Mouse (Mus musculus) kidney, postnatal 25 days (tissue): ENCODE measurements around the gene Src.
"Not testable (repeated sequence)": the region's sequence is repeated elsewhere in the genome, so short reads cannot be mapped to it uniquely, and the experiment has no call there.

Experiments
- DNase-seq, 2 experiments: peaks; one replicate each; pipeline ENCODE4 v3.0.0; 2021; ENCODE audit warnings: mixed read lengths in 2 of 2

Gene Src

DNA sequence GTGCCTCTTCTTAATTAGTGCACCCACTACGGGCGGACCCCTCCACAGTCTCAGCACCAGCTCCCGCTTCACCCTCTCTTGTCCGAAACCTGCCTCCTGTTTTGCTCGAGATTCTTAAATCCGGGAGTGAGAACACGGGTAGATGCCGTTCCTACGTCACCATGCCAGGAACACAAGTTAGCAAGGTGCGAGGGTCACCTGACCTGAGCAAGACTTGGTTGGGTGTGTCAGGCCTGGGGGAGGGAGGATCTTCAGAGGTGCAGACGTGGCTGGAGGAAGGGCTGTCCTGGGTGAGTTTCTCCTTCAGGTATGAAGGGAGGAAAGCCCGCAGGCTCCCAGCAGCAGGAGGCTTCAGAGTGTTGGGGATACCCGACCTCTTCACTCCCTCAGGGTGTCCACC, at the start of gene Src:
TSS of gene Src (plus strand) at position 239 of the 400 bp plus-strand sequence.
- peak in 1 of 2 experiments; percentile 55 for DNase-seq

DNA sequence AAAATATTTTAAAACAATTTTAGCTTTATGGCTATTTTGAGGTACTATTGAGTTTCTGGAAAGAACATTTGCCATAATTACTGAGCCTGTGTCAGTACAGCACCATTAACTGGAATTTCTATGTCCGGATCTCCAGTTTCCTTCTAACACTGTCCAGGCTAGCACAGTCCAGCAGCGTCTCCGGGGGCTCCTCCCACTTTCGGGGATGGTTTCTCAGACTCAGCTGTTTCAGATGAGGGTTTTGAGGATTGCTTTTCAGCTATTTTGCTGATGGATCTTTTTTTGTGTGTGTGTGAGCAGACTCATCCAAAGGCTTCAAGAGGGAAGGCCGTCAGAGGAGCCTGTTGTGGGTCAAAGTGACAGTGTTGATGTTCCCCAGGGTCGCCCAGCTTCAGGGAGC, 46.5 kb upstream of the Src start:
- DNase-seq: peak in 1 of 2 experiments; percentile 44

- no peak for DNase-seq
These were observed 44.6 kb upstream of the Src start for GRCm38 (mm10) chr2:157373681-157374080.

- DNase-seq: no peak
These were observed 43.2 kb upstream of the Src start for GRCm38 (mm10) chr2:157375051-157375450.

DNA sequence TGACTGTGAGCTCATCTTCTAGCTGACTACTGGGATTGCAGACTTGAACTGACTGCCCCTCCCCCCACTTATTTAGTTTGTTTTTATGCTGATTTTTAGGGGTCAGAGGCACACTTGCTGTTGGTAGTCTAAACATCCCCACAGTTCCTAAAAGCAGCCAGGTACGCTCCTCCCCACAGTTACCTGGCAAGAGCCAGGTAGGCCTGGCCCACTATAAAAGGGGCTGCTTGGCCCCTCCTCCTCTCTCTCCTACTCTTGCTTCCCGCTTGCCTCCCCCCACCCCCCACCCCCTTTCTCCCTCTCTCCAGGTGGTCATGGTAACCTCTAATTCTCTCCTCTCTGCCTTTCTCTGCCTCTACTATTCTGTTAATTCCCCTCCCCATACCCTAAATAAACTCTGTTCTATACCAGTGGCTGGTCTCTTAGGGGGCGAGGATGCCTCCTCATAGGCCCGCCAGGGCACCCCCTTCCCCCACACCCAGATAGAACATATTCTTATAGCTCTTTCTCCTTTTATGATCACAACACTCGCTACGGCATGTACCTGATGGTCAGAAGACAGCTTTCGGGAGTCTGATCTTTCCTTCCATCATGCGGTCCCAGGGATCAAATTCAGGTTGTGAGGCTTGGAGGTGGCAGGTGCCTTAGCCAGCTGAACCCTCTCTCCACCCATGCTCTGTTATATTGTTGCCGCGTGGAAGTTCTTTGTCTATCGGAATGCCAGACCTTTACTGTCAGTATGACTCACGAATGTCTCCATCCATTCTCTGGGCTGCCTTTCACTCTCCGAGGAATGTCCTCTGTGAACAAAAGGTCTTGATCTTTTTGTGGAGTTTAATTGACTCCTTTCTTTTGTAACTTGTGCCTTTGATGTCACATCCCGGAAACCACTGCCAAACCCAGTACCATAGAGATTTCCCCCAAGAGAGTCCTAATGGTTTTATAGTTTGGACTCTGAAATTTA, 42.2 kb upstream of the Src start:
- DNase-seq: no peak

- no peak for DNase-seq
These were observed 41.2 kb upstream of the Src start for GRCm38 (mm10) chr2:157376995-157377394.

DNA sequence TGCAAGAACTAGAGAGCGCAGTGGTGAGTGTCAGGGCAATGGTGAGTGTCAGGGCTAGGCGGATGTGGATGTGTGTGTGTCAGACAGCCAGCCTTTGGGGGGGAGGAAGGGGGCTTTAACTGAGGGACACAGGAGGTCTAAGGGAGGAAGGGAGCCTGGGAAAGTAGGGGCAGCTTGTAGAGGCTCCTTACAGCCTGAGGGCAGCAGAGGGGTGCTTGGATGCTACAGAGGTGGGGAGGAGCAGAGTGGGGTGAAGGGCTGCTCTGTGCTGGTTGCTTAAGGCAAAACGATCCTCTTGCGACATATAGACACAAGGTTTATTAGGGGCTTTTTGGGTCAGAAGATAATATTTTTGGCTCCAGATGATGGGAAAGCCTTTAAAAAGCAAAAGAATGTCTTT, 33.4 kb upstream of the Src start:
- DNase-seq: no peak

DNA sequence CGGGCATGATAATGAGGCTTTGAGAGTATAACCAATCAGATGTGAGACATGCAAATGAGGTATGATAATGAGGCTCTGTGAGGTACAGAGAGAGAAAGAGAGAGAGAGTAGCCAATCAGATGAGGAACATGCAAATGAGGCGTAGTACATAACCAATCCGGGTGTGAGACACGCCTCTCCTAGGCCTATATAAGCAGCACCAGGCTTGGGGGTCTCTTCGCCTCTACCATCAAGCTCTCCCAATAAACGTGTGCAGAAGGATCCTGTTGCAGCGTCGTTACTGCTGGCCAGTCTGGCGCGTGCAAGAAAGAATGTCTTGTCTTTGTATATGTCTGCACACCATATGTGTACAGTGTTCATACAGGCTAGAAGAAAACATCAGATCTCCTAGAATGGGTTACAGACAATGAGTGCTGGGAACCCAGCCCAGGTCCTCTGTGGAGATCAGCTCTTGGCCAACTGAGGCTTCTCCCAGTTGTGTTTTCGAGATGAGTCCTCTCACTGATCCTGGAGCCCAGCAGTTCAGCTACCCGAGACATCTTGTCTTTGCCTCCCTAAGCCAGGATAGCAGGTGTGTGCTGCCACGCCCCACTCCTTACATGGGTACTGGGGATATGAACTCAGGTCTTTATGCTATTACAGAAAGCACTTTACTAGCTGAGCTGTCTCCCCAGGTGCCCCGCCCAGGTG, 29.2 kb upstream of the Src start:
- DNase-seq: not testable (repeated sequence)

- no peak for DNase-seq
These were observed 28.7 kb upstream of the Src start for GRCm38 (mm10) chr2:157389591-157389921.

DNA sequence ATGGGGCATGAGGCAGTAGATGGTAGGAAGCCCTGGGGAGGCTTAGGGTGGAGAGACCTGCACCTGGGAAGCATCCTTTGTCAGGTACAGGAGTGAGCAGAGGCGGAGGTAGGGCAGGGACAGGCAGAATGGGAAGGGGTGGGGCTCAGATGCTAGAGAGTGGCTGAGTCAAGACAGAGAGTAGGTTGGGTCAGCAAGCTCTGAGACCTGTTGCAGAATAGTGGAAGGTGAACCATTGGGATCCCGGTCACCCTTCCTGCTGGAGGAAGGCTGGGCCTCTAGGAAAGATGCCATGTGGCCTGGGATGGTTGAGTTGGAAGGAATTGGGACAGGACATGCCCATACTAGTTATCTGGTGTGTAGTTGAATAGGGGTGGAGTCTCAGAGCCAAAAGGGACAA, 25.9 kb upstream of the Src start:
- DNase-seq: no peak

DNA sequence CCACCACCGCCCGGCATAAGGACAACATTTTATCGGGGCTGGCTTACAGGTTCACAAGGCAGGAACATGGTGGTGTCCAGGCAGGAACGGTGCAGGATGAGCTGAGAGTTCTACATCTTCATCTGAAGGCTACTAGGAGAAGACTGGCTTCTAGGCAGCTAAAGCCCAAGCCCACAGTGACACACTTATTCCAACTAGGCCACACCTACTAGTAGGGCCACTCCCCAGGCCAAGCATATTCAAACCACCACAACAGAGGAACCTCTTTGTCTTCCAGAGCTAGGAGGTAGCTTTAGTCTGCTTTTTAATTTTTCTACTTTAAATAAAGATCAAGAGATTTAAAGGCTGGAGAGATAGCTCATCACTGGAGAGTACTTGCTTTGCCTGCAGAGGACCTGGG, 24.7 kb upstream of the Src start:
- DNase-seq: no peak

- no peak for DNase-seq
These were observed 23.4 kb upstream of the Src start for GRCm38 (mm10) chr2:157394868-157395267.

GRCm38 (mm10) chr2:157395371-157395770, 22.9 kb upstream of the Src start:
- no peak for DNase-seq

- no peak for DNase-seq
These were observed 22.3 kb upstream of the Src start for GRCm38 (mm10) chr2:157395960-157396359.

- DNase-seq: no peak
These were observed 20.9 kb upstream of the Src start for GRCm38 (mm10) chr2:157397376-157397775.

DNA sequence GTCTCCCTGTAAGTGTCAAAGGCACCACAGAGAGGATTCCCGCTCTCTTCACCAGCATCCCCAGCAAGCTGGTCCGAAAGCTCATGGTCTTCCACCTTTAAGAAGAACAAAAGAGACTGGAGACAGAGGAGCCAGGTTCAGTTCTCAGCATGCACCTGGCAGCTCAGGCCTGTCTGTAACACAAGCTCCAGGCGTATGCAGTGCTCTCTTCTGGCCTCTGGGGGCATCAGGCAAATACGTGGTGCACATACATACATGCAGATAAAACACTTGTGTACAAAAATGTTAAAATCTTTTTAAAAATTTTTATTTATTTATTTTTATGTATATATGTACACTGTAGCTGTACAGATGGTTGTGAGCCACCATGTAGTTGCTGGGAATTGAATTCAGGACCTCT, 19.7 kb upstream of the Src start:
- no peak for DNase-seq

DNA sequence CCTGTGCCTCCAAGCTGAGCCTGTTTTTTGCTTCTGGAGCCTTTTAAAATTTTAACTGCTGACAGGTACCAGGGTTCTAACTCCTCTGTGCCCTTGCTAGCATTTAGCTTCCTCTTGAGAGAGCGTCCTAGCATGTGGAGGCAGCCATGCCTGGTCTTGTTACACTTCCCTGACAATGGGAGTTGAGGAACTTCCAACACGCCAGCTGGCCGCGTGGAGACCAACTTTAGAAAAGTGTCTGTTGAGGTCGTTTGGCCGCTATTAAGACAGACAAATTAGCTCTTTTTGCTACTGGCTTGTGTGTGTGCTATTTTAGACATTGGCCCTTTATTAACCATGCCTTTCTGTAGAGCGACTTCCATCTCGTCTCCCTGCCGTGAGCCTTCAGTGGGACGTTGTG, 18.4 kb upstream of the Src start:
- DNase-seq: no peak

GRCm38 (mm10) chr2:157400491-157400890, 17.8 kb upstream of the Src start:
- no peak for DNase-seq

GRCm38 (mm10) chr2:157401261-157401660, 17.0 kb upstream of the Src start:
- no peak for DNase-seq

DNA sequence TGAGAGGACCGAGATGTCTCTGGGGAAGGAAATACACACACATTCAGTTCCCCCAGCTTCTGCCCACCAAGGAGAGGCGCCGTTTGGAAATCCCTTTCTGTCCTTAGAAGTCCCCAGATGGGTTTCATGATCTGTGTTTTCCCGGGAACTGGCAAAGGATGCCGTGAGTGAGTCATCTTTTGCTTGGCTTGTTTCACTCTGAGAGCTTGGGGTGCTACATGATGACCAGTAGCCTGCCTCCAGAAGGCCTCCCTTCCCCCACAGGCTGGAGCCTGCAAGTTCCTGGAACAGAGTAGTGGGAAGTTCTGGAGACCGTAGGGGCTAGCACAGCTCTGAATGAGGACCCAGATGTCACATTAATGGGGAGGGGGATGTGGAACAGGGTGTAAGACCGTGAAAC, 10.6 kb upstream of the Src start:
- peak in 1 of 2 experiments; percentile 17 for DNase-seq

GRCm38 (mm10) chr2:157409793-157410533, 8.3 kb upstream of the Src start:
- DNase-seq: no peak

GRCm38 (mm10) chr2:157411151-157411693, 7.0 kb upstream of the Src start:
- DNase-seq: no peak

GRCm38 (mm10) chr2:157412497-157412896, 5.7 kb upstream of the Src start:
- DNase-seq: no peak
